Mouse (Mus musculus): Measurements from ENCODE around the gene Ifitm2.

DNA sequence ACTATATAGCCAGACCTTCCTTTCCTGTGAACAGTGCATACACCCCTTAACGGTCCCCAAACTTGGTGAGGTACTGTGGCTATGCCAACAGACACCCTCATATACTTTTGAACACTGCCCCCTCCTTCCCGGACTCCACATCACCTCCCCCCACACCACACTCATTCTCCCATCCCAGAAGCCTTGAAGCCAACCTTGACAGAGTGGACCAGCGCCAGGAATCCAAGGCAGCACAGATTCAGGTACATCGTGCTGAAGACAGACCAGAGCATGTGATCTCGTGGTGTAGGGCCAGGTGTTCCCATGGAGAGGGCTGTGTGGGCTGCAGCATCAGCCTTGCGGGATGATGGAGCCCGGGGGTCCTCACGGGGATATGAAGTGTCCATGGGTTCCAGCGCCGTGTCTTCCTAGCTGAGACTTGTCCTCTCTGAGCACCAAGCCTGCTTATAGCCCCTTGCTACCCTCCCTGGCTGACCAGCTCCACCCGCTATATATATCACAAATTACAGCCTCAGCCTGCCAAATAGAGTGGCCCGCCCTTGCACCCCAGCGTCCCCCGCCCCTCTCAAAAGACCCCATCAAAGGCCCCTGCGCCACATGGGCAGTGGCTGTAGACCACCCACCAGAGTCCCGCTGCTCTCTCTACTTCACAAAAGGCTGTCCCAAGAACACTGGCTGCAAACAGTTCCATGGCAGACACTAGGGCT lies 5.8 kb downstream of the Ifitm2 start, which contains the start of gene Ifitm5:
- no peak for TF ChIP-seq CTCF (IDR thresholded peaks at IDR 0.05; ENCODE audit: control insufficient read depth, insufficient read depth, insufficient replicate concordance, low read depth, low read length)
- no peak for TF ChIP-seq POLR2A (IDR thresholded peaks at IDR 0.05; ENCODE audit: control insufficient read depth, low read depth, low read length)
